Mouse (Mus musculus) heart, postnatal 10 days (tissue): ENCODE results near the gene Rasal1. TPM values are rescaled to one million over a fixed set of nuclear protein-coding genes. Genes with fewer than 3 reads are reported as not detected.

Source experiments
- DNase-seq, 2 experiments: peaks; one replicate each; pipeline ENCODE4 v3.0.0; 2021
- intact Hi-C: fragments of 180-260 bp; cut with DNase I; formaldehyde crosslinking; loops from one replicate; pipeline ENCODE4 v1.15.1; 2025
- total RNA-seq, 2 experiments: library from RNA; stranded (reverse); gene quantifications; 2 replicates each; pipeline ENCODE4 v1.2.3; 2021

The Rasal1 gene
- total RNA-seq, 2 experiments from 2014 or later, result 0.15 to 0.31 TPM

DNA sequence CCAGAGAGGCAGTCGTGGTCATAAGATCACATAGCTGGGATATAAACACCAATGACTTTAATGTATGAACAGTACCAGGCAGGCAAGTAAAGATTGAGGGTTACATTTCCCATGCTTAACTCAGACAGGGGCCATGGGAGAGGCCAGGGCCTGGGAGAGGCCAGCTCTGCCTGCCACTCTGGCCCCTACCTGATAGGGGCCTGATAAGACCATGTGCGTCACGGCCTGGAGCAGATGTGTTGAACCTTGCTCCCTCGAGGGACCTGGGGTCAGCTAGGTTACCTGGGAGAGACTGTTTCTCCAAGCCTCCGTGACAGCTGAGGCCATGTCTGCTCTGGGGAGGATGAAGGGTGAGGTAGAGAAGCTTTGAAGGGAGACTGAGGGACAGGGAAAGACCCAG is 2.6 kb downstream of the Rasal1 start:
- DNase-seq, result no peak
- intact Hi-C loops, result no loop called here

DNA sequence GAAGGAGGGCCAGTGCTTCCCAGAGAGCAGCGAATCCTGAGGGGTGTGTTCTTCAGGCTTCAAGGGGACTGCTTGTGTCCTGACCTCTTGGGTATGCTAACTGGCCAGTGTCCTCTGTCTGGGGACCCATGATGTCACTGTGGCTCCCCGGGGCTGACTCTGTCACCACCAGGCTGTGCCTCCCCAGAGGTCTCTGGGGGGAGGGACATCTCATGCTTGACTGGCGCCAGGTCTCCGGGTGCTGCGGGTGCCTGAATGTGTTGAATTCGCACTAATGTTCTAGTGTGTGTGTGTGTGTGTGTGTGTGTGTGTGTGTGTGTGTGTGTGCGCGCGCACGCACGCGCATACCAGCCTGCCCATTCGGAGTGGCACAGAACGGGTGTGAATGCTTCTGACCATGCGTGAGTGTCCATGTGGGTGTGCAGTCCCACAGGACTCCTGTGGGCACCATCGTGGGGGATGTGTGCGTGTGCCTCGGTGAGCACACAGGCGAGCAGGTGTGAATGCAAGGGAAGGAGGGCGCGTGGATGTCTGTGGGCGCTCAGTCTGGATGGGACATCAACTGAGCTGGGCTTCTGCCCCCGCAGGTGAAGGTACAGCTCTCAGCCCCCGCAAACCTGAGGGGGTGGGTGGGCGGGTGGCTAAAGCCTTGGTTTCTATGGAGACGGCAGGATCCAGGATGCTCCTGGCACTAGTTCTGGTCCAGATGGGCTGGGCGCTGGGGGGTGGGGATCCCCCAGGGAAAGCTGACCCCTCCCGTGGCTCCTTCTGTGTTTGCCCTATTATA is 4.5 kb downstream of the Rasal1 start:
- DNase-seq, result no peak
- intact Hi-C loops, result no loop called here

DNA sequence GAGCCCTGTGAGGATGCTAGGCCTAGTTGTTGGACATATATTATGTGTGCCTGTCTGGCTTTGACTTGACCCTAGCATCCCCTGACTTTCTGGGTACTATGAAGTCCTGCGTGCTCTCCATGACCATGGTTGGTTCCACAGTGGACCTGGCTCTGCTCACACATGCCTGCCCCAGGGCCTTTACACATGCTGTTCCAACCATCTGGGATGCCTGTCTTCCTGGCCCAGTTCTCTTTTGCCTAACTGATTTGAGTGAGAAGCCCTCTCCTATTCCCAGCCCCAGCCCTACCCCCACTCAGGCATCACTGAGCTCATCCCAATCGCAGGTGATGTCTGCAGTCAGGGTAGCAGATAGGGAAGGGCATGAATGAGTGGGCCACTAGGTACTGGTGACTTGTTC is 5.3 kb downstream of the Rasal1 start:
- DNase-seq, result no peak
- intact Hi-C loops, result no loop called here

DNA sequence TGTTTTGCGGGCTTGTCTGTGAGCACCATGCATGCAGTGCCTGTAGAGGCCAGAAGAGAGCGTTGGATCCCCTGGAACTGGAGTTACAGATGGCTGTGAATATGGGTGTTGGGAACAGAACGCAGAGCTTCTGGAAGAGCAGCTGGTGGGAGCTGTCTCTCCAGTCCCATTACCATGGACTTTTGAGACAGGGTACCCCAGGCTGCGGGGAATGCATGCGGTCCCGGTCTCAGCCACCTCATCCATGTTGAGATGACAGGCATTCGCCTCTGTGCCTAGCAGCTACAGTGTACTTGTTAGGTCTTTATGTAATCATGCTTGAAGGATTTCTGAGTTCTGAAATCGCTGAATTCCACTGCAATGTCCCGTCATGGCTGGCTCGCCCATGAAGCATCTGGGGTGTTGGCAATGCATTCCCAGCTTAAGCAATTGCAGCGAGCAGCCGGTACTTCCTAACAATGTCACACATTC is 7.7 kb downstream of the Rasal1 start:
- intact Hi-C loops, result no loop called here

DNA sequence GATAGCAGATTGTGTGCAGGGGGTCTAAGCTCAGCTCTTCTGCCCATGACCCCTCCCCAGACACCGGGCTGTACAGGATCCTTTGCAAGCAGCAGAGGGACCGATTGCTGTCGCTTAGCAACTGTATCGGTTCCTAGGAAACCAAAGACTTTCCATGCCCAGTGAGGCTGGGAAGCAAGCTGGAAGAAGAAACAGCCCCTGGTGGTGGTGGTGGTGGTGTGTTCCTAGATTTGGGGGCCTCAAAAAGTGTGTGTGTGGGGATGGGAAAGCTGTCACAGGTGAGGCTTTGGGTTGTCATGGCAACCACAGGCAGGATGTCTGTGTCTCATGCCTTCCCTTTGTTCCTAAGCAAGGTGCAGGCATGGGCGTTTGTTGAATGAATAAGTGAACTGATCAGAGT is 12.2 kb downstream of the Rasal1 start:
- intact Hi-C loops, result no loop called here
- no peak for DNase-seq

More for the DNA sequence above, 7.7 kb downstream of the Rasal1 start:
- DNase-seq, result peak; percentile 27 to 55

DNA sequence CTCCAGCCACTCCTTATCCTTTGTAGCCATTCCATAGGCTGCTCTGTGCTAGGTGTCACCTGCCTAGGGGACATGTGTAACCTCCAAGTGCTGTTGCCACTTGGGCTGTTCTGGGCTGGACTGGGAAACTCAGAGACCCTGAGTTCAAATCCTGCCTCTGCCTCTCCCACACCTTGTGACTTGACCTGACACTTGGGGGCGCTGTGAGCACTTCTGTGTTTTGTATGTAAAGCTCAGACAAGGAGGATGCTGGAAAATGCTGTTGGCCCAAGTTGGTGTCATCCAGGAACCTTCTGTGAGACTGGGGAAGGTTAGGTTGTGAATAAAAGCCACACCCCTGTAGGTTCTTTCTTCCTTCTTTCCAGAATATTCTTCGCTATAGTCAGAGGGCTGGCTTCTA is 16.3 kb downstream of the Rasal1 start:
- intact Hi-C loops, result no loop called here
- DNase-seq, result no peak

DNA sequence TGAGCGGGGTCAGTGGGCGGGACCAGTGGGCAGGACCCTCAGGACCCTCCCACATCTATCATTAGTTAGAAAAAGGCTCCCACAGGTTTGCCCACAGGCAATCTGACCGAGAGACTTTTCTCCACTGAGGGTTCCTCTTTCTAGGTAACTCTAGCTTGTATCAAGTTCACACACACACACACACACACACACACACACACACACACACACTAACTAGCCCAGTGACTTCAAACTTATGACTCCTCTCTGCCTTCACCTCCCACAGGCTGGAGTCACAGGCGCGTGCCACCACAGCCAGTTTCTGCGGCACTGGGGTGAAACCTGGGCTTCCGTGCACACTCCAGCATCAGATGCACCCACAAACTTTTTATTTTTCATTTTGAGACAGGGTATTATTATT is 20.1 kb downstream of the Rasal1 start:
- intact Hi-C loops, result no loop called here
- no peak for DNase-seq

DNA sequence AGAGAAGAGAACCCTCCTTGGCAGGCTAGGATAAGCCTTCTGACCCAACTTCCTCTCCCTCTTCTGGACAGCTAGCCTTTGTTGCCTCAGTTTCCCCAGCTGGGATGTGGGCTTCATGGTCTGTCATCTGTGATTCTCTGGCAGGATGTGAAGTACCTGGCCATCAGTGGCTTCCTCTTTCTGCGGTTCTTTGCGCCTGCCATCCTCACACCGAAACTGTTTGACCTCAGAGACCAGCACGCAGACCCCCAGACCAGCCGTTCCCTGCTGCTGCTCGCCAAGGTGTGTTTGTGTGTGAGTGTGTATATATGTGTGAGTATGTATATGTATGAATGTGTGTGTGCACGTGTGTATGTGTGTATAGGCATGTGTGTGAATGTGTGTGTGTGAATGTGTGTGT is 21.5 kb downstream of the Rasal1 start:
- DNase-seq, result no peak
- intact Hi-C loops, result loop anchor here (5.0 kb wide), 1 partner anchor 163 kb away; no protein-coding TSS in a partner anchor

DNA sequence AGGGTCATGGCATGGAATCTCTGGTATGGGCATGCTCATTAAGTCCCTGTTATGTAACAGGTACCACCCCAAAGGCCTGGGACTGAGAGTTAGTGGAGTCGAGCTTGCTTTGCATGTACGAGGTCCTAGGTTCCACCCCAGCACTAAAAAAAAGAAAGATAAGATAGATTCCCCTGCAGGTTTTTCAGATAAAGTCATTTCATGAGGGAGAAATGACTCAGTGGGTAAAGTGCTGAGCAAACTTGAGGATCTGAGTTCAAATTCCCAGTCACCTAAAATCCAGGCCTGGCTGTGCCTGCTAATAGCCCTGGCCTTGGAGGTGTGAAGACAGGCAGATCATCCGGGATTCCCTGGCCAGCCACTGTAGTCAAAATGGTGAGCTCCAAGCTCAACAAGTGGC is 23.3 kb downstream of the Rasal1 start:
- intact Hi-C loops, result loop anchor here (5.0 kb wide), 1 partner anchor 165 kb away; no protein-coding TSS in a partner anchor
- DNase-seq, result no peak

DNA sequence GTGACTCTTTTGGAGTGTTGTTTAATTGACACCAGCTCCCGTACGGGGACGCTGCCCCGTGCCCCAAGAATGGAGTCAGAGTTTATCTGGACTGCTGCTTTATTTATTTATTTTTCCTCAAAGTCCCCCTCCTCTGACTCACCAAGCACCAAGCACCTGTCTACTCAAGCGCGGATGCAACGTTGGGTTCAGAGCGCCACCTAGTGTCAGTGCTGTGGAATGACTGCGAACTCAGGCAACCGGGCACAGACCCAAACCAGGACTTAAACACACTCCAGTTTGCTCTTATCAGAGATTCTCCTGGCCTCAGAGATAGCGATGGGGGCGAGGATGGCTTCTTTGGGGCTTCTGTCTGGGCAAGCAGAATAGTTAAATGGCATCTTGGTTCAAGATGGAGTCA is 25.0 kb downstream of the Rasal1 start:
- DNase-seq, result peak; percentile 60 to 78
- intact Hi-C loops, result loop anchor here (1.0 to 5.0 kb wide), 2 partner anchors 53 to 166 kb away; no protein-coding TSS in a partner anchor

DNA sequence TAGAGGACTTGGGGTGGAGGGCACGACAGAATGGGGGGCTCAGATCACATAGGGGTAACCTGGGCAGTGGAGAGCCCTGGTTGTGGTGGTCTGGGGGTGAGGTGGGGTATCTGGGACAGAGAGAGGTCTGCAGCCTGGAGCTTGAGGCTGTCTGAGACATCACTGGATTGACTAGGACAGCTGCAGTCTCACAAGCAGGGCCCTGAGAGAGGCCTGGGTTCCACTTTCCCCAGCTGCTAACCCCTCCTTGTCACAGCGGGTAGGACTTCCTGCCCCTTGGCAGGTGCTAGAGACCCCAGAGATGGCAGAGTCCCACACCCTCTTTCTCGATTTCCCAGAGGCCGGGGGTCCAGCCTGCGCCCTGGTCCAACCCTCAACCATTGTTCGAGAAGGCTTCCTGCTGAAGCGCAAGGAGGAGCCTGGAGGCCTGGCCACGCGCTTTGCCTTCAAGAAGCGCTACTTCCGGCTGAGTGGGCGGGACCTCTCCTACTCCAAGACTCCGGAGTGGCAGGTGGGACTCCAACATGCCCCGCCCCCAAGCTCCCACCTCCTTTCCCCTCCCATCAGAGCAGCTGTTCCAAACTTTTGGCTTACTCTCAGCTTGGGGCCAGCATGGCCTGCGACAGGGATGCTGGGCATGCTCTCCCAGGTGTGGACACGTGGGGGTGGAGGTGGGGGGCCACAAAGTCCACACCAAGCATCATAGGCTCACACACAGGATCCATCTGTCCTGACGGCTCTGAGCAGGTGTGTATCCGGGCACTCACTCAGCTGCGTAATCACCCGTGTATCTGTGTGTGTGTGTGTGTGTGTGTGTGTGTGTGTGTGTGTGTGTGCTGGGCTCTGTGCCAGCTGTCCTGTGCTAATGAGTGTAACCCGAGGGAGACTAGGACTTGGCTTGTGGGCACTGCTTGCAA is 25.9 kb downstream of the Rasal1 start:
- DNase-seq, result no peak
- intact Hi-C loops, result loop anchor here (5.0 kb wide), 1 partner anchor 167 kb away; no protein-coding TSS in a partner anchor

DNA sequence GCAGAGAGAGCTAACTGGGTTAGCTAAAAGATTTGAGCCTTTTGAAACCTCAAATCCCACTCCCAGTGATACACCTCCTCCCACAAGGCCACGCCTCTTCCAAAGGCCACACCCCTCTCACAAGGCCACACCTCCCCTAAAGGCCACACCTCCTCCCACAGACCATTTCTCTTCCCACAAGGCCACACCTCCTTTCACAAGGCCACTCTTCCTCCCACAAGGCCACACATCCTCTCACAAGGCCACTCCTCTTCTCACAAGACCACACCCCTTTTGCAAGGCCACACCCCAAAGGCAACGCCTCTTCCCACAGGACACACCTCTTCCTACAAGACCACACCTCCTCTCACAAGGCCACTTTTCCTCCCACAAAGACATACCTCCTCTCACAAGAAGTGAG is 28.9 kb downstream of the Rasal1 start:
- intact Hi-C loops, result no loop called here
- no peak for DNase-seq

DNA sequence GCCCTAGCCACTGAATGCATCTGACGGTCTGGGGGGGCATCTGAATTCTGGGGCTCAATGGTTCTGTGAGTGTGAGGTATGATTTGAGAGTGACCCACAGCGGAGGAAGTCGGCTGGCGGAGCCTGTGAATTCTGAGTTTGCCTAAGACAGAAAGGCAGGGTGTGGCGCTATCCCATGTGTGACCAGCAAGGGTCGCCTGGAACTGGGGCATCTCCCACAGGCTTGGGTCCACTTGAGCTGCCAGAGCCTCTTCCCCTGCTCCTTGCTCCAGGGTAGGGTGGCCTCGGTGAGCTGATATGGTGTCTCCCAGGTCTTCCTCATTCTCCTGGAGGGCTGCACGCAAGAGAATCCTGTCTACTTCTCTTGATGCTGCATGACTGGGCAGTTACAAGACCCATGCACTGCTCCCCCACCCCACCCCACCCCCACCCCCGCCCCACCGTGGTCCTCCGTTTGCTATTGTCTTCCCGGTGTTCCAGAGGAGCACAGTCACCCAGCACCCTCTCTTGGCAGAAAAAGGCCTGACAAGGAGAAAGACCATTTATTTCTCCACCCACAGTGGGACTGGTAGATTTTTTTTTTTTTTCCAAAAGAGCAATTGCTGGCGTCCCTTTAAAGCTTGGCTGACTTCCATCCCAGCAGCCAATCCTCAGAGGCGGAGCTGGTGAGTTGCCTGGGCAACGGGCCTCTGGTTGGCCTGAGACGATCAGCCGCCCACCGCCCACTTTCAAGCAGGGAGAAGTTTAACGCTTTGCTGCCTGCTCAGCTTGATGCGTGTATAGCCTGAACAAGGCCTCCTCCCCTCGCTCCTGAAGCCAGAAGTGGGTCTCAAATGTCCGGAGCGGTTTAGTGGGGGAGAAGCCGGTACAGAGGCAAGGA is 31.3 kb downstream of the Rasal1 start:
- intact Hi-C loops, result loop anchor here (1.0 kb wide), 2 partner anchors 34 to 66 kb away; no protein-coding TSS in a partner anchor
- peak; percentile 84 to 85 for DNase-seq

DNA sequence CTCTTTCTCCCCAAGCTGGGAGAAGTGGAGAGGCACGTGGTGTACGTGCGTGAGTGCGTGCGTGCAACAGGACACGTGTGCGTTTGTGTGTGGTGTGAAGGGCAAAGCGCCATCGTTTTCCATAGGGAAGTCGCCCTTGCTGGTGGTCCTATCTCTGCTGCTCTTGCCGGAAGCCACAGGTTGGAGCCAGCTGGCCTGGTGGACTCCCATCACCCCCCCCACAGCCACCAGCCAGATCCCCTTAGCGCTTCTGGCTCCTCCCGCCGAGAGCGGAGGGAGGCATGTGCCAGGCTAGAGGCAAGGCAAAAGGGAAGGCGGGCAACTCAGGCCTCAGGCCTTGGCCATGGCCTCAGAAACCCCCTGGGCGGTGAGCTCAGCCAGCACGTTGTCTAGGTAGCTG is 32.3 kb downstream of the Rasal1 start:
- DNase-seq, result no peak
- intact Hi-C loops, result no loop called here

DNA sequence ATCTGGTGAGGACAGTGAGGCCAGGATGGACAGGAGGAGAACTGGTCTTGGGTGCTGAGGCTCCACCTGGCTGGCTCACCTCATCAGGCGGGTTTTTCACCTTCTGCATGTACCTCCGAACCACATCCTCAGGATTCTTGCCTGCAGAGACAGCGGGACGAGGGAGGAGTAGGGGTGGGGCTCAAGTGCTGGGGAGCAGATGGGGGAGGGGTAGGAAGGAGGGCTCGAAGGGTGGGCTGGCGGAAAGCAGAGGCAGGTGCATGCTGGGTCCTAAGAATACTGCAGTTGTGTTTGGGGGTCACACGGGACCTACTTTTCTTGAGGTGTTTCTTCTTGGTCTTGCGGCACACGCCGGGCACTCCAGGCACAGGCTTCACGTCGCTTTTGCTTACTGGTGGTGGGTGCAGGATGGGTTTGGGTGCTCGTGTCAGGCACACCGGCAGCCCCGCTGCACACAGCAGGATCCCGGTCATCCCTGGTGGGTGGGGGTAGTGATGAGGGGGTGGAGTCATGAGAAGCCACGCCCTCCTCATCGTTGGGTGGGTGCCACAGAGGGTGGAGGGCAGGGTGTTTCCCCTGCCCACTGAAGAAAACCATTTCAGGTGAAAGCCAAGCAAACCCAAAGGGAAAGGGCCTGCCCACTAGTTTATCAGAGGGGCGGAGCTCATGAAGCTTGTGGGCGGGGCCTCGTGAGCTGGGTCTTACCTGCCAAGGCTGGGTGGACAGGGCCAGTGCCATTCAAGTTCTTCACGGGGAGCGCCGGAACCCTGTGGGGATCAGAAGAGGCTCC is 34.6 kb downstream of the Rasal1 start:
- no peak for DNase-seq
- intact Hi-C loops, result no loop called here

DNA sequence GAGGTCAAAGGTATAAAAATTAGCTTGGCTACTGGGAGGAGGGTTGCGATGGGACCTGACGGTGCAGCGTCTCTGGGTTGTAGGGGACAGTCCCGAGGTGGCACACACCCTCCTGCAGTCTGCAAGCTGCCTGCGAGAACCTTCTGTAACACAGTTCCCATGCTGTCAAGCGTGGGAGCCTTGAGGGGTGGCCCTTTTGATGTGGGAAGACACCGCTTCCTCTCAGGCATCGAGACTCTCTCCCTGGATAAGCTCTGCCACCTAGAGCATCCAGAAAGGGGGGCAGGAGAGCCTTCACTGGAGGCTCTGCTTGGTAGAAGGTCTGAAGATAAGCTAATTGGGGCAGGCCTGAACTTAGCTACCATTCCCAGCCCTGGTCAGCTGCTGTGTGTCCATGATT is 37.1 kb downstream of the Rasal1 start:
- intact Hi-C loops, result no loop called here
- no peak for DNase-seq

DNA sequence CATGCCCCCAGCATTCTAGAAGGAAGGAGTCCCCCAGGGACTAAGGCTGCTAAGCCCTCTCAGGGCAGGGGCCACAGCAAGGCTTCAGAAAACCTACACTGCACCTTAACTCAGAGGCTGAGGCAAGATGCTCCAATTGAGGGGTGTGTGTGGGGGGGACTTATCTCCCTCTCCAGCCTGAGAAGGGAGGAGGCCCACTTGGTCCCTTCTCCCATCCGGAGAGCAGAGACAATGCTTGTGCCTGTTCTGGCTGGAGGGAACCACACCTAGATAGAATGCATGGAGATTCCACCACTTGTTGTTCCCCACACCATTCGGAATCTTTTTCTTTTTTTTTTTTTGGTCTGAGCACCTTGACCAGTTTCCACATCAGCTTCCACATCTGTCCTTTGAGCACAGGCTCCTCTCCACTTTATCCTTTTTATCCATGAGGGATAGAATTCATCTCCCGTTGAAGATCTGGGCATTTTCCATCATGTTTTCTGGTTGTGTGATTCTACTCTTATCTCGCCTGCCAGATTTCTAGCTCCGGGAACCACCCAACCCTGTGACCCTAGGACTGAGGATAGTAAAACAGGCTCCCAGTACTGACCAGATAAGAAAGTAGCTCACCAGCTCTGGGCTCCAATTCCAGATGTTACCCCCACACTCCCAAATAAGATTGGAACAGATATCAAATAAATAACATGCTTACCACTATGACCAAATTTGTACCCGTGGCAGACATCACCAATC is 38.3 kb downstream of the Rasal1 start:
- intact Hi-C loops, result no loop called here
- no peak for DNase-seq

DNA sequence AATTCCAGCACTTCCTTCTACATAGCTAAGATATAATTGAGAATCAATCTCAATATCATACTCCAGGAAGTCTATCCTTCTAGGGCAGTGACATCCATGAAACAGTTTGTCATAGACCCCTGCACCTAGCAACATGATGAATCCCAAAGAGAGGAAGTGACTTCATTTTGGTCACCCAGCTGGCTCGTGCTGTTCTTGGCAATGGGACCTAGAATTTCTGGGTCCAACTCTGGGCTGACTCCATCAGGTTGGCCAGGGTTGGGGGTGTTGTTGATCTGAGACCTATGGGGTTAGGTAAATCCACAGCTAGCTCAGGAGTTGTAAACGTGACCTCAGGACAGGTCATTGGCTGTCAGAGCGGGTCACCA is 38.9 kb downstream of the Rasal1 start:
- intact Hi-C loops, result no loop called here
- DNase-seq, result no peak

DNA sequence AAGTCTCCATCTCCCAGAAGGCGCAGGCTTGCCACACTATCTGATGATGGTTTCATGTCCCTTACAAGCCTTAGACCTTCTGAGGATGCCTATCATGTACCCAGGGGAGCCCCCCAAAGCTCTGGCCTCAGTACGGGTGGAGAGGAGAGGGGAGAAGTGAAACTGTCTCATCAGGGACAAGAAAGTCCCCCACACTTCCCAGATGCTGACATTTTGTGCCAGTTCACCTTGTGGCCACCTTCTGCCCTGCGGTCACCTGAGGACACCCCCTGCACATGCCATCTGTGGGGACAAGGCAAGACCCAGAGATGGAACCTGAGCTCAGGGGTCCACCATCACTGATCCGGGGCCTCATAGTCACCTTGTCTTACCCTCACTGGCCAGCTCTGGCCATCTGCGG is 39.3 kb downstream of the Rasal1 start:
- intact Hi-C loops, result no loop called here
- DNase-seq, result no peak
